Mouse (Mus musculus) hindbrain, embryonic 10.5 days (tissue): Measurements from ENCODE around the gene Mpzl1. TPM values are rescaled to one million over a fixed set of nuclear protein-coding genes. Genes with fewer than 3 reads are reported as not detected.

ENCODE experiments used
- DNase-seq: peaks from one replicate; pipeline ENCODE4 v3.0.0-alpha.2; 2017; ENCODE audit warnings: low spot score
- H3K27ac ChIP-seq: fragments of 300-500 bp; sonication (generic); 2 replicates; pipeline ENCODE4 v1.5.1; 2016; ENCODE audit warnings: mild to moderate bottlenecking, moderate library complexity
- H3K27me3 ChIP-seq: fragments of 300-500 bp; sonication (generic); 2 replicates; pipeline ENCODE4 v1.6.1; 2016; ENCODE audit warnings: mild to moderate bottlenecking; ENCODE audit not compliant: poor library complexity, insufficient read depth, severe bottlenecking
- H3K36me3 ChIP-seq: fragments of 300-500 bp; sonication (generic); 2 replicates; pipeline ENCODE4 v1.6.1; 2016; ENCODE audit warnings: mild to moderate bottlenecking, moderate library complexity
- H3K4me1 ChIP-seq: fragments of 300-500 bp; sonication (generic); replicated peaks from 2 replicates; pipeline ENCODE4 v1.6.1; 2016; ENCODE audit warnings: mild to moderate bottlenecking
- H3K4me3 ChIP-seq: fragments of 300-500 bp; sonication (generic); 2 replicates; pipeline ENCODE4 v1.5.1; 2016; ENCODE audit warnings: mild to moderate bottlenecking, moderate library complexity
- H3K9me3 ChIP-seq: fragments of 300-500 bp; sonication (generic); 2 replicates; pipeline ENCODE4 v1.6.1; 2016; ENCODE audit warnings: mild to moderate bottlenecking, moderate library complexity
- WGBS: fragments of 180-500 bp; shearing (Covaris S2); methylation state at CpG from one replicate; pipeline ENCODE4 v1.1.7; 2016; 5-methylcytosine and 5-hydroxymethylcytosine counted together
- polyA plus RNA-seq: library from polyadenylated mRNA; unstranded; fragments of >200 nt; fragmentation: Nextera tagmentation; extraction: Ambion mirVana; gene quantifications from 2 replicates; pipeline ENCODE4 v1.2.1, GENCODE M21; 2016

Mpzl1 gene
- polyA plus RNA-seq, 1 experiment from 2014 or later: 119 TPM

DNA sequence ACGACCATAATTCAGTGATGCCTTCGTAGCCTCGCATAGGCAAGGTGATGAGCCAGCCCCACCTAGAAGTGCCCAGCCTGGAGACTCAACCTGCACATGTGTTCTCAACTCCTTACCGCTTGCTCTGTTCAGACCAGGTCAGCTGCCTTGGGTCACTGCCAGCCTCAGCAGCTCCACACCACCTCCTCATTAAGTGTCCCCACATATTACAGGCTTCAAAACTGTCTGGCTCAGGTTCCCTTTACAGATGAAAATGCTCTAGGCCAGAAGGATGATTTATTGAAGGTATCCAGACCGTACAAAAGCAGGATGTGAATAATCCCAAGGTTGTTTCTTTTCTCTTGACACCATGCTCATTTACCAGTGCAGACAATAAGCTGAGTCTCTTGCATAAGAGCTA lies 8.4 kb downstream of the Mpzl1 start:
- H3K9me3 ChIP-seq: no peaks in the 10 kb centered on the region
- H3K4me3 ChIP-seq: no peak overlapping the region
- 95% methylated on average over 5 of the region's 5 CpGs for WGBS
- H3K4me1 ChIP-seq: peaks cover 18% of the 10 kb centered on the region
- peaks cover 21% of the 10 kb centered on the region for H3K36me3 ChIP-seq
- H3K27ac ChIP-seq: no peak overlapping the region
- no peak for DNase-seq
- H3K27me3 ChIP-seq: no peaks in the 10 kb centered on the region

DNA sequence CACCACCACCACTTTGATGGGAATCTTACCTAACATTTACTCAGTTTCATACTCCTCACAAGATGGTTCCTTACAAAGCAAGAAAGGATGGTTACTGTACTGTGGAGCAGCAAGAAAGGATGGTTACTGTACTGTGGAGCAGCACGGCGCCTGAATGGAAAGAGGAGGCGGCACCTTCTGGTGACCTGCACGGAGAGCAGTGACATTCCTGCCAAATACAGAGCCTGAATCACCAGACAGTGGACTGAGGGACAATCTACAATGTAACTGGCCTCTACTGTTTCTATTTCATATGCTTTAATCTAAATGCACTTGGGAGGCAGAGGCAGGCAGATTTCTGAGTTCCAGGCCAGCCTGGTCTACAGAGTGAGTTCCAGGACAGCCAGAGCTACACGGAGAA lies 9.3 kb downstream of the Mpzl1 start:
- no peak for DNase-seq
- 90% methylated on average over 5 of the region's 5 CpGs for WGBS
- Histone ChIP-seq H3K27ac (no peak overlapping the region), H3K27me3 (no peaks in the 10 kb centered on the region), H3K4me1 (peaks cover 13% of the 10 kb centered on the region), H3K4me3 (no peak overlapping the region), H3K9me3 (no peaks in the 10 kb centered on the region), H3K36me3 (peaks cover 27% of the 10 kb centered on the region)

DNA sequence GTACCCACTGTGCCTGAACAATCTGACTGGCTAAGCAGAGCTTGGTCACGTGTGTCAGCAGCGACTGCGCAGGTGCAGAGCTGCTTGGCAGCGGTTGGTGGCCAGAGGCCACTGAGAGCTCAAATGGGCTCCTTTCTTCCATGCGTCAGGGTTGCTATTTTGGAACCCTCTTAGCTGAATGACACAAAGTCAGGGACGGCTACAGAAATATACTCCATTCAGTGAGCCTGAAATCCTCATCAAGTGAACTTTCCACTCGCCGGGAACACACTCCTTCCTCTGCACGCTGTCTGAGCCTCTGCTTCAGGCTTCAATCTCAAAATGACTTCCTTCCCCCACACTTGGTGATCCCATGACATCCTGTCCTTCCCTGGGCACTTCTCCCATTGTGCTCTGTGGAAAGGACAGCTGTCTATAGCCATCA lies 16.1 kb downstream of the Mpzl1 start:
- DNase-seq: no peak
- peaks cover 5% of the 10 kb centered on the region; the same call in 1 of the 2 replicates for H3K9me3 ChIP-seq
- H3K27me3 ChIP-seq: no peaks in the 10 kb centered on the region
- H3K36me3 ChIP-seq: peaks cover 47% of the 10 kb centered on the region
- 69% methylated on average over 9 of the region's 9 CpGs for WGBS
- no peak overlapping the region for H3K4me3 ChIP-seq
- H3K4me1 ChIP-seq: peaks cover 30% of the 10 kb centered on the region
- peak overlapping the region; percentile 72; the same call in 1 of the 2 replicates for H3K27ac ChIP-seq

DNA sequence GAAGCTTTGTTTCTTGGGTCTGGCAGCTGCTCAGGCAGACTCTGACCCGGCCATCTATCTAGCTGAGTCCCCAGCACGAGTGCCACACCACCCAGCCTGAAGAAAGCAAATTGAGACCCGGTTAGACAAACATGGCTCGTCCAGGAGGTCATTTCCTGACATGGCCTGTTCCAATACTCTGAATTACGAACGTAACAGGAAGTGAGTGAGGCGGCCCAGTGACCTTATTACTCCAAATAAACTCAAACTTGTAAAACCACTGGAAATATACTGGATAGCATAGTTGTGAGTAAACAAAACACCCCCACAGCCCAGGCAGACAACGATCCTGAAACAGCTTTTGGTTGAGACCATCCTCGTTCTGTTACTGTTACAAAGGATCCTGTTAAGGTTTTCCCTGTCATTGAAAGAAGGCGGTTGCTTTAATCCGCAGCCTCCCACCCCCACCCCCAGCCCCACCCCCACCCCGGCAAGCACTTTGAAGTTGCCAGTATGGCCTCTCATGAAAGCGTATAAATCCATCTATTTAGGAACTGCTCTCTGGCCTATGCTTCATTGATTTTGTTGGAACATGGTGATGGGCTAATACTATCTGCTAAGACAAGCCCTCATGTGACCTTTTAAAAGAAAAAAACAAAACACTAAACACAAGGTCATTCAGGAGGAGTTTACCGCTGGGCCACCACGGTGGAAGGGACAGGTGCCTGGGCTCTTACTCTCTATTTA lies 17.0 kb downstream of the Mpzl1 start:
- no peaks in the 10 kb centered on the region for H3K27me3 ChIP-seq
- WGBS: 27% methylated on average over 15 of the region's 15 CpGs
- peak overlapping the region; percentile 72 for H3K27ac ChIP-seq
- peak; percentile 31 for DNase-seq
- H3K4me3 ChIP-seq: 0 out of 2 replicates have a peak overlapping the region, but pooled peaks have one; percentile 16
- peaks cover 40% of the 10 kb centered on the region for H3K36me3 ChIP-seq
- peaks cover 34% of the 10 kb centered on the region for H3K4me1 ChIP-seq
- peaks cover 5% of the 10 kb centered on the region; the same call in 1 of the 2 replicates for H3K9me3 ChIP-seq

DNA sequence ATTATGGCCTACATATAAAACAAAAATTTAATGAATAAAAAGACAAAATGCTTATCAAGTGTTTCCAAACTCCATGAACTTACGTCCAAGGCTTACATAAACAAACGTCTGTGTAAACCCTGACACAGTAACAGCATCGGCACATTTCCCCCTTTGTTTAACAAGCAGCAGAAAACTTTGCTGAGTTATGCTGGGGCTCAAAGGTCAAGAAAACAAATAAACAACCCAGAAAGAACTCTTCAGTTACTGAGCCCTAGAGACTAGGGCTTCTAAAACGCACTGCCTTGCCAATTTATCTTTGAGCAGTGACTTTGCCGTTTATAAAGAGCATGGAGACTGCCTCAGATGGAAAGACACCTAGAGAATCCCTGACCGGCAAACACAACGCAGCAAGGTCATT lies 17.7 kb downstream of the Mpzl1 start:
- H3K27me3 ChIP-seq: no peaks in the 10 kb centered on the region
- H3K9me3 ChIP-seq: peaks cover 5% of the 10 kb centered on the region; the same call in 1 of the 2 replicates
- peaks cover 37% of the 10 kb centered on the region for H3K36me3 ChIP-seq
- peak overlapping the region; percentile 72 for H3K27ac ChIP-seq
- 48% methylated on average over 7 of the region's 7 CpGs for WGBS
- H3K4me1 ChIP-seq: peaks cover 34% of the 10 kb centered on the region
- no peak for DNase-seq
- H3K4me3 ChIP-seq: no peak overlapping the region

DNA sequence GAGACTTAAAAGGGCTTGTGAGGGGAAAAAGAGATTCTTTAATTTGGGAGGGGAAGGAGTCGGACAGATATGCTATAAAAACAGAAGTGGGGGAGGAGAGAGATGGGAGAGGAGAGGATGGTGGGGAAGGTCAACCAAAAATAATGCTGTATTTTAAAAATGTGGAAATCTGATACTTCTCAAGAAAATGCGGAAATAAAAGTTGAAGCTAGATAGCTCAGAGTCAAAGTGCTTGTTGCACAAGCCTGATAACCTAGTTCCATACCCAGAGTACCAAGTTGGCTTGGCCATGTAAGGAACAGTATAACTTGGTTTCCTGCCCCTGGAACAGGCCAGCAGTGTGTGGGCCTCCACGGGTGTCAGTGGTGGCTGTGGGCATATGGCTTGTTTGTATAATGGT lies 19.5 kb downstream of the Mpzl1 start:
- WGBS: 95% methylated on average over 3 of the region's 3 CpGs
- H3K27me3 ChIP-seq: no peaks in the 10 kb centered on the region
- DNase-seq: no peak
- peaks cover 31% of the 10 kb centered on the region for H3K36me3 ChIP-seq
- H3K4me3 ChIP-seq: no peak overlapping the region
- H3K27ac ChIP-seq: no peak overlapping the region
- H3K9me3 ChIP-seq: peaks cover 5% of the 10 kb centered on the region; the same call in 1 of the 2 replicates
- H3K4me1 ChIP-seq: peaks cover 50% of the 10 kb centered on the region

DNA sequence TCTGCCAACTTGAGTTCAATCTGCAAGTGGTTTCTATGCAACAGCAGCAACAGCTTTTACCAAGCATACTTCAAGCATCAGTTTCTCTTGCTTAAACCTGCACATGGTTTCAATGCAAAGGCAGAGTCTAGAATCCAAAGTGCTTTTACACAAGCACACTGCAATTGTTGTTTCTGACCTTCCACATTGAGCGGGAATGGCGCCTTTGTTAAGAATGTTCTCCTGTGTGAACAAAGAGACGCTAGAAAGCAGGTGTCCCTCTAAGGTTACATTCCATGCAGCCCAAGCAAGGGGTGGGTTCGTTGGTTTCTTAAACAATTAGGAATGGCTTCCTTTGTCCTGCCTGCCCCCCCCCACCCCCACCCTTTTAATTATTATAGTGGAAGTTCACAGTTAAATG lies 20.4 kb downstream of the Mpzl1 start:
- Histone ChIP-seq H3K27me3 (no peaks in the 10 kb centered on the region), H3K4me1 (peaks cover 51% of the 10 kb centered on the region), H3K4me3 (no peak overlapping the region), H3K36me3 (peaks cover 31% of the 10 kb centered on the region), H3K27ac (no peak overlapping the region), H3K9me3 (peaks cover 5% of the 10 kb centered on the region; the same call in 1 of the 2 replicates)
- DNase-seq: no peak
- 85% methylated on average over 4 of the region's 4 CpGs for WGBS

DNA sequence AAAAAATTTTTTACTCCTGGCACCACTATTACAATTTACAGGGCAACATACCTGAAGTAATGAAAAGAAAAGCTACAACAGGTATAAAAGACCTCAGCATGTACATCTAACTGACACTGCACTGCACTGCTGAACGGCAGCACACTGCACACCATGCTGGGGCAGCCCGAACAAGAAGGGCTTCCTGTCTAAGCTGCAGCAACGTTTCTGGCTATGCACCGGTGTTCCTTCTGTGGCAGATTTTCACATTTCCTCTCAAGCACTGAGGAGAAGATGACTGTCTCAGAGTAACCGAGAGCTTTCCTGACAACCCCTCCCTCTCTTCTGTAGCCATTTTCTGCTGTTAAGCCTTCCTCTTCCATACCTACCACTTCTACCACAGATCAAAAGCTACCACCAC lies 21.6 kb downstream of the Mpzl1 start:
- WGBS: 77% methylated on average over 5 of the region's 5 CpGs
- peaks cover 39% of the 10 kb centered on the region for H3K36me3 ChIP-seq
- no peak overlapping the region for H3K4me3 ChIP-seq
- peaks cover 41% of the 10 kb centered on the region for H3K4me1 ChIP-seq
- no peaks in the 10 kb centered on the region for H3K27me3 ChIP-seq
- peaks cover 5% of the 10 kb centered on the region; the same call in 1 of the 2 replicates for H3K9me3 ChIP-seq
- DNase-seq: no peak
- H3K27ac ChIP-seq: no peak overlapping the region

DNA sequence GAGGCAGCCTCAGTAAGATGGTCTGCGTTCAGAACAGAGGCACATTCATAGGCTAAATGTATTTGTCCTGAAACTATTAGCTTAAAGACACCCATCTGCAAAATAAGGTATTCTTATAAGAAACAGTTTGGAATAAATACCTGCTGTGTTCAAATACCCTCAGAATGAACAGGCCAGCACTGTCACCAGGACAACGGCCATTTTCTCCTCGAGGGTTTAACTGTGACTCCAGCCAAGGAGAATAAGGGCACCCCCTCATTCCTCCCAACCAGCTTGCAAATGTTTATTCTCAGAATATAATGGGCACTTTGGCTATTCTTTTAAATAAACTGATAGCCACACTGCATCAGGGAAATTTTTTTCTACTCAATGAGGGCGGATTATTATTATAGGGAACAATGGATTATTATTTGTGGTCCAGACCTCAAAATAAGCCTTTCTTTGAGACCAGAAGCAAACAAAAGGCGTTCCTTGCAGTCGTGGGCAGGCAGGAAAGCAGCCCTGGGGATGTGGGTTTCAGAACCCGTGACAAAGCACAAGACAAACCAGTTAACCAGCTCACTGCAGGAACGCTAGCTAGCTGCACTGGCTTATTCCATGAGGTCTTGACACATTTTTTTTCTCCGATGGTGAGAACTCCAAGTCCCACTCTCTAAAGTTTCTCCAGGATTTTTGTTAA lies 23.9 kb downstream of the Mpzl1 start:
- no peaks in the 10 kb centered on the region for H3K27me3 ChIP-seq
- H3K4me3 ChIP-seq: no peak overlapping the region
- H3K27ac ChIP-seq: peak overlapping the region; percentile 79
- H3K9me3 ChIP-seq: peaks cover 5% of the 10 kb centered on the region; the same call in 1 of the 2 replicates
- 35% methylated on average over 9 of the region's 9 CpGs for WGBS
- H3K36me3 ChIP-seq: peaks cover 51% of the 10 kb centered on the region
- no peak for DNase-seq
- H3K4me1 ChIP-seq: peaks cover 30% of the 10 kb centered on the region

DNA sequence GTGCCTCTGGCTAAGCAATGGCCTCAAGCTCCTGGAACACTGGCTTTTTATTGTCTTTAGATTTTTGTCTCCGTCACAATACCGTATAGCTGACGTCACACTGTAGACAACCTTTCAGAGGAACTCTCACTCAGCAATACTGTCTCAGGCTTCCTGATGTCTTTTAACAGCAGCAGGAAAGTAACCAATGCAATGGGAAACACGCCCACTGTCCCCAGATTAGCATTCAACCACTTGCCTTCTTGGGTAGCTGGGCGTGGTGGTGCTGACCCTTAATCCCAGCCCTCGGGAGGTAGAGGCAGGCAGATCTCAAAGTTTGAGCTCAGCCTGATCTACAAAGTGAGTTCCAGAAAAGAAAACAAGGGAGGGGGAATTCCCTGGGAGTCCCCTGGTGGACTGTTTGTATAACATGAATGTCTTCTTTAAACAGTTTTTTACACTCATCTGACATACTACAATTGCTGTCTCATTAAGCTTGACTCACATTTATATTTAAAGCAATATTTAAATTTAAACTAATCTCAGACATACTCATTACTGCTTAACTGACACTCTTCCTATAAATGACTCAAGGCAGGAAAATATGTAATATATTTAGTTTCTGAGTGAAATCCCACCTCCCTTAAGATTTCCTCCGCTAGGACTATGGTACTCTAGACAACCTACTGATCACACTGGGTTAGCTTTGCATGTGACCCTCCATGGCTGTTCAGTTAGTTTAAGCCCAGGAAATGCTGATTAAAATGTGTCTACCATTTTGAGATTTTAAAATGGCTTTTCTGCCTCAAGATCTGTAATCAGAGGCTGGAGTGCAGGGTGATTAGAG lies 24.6 kb downstream of the Mpzl1 start:
- peaks cover 51% of the 10 kb centered on the region for H3K36me3 ChIP-seq
- H3K4me3 ChIP-seq: no peak overlapping the region
- WGBS: 61% methylated on average over 7 of the region's 7 CpGs
- DNase-seq: no peak
- peak overlapping the region; percentile 79 for H3K27ac ChIP-seq
- no peaks in the 10 kb centered on the region for H3K27me3 ChIP-seq
- H3K9me3 ChIP-seq: no peaks in the 10 kb centered on the region
- peaks cover 30% of the 10 kb centered on the region for H3K4me1 ChIP-seq

DNA sequence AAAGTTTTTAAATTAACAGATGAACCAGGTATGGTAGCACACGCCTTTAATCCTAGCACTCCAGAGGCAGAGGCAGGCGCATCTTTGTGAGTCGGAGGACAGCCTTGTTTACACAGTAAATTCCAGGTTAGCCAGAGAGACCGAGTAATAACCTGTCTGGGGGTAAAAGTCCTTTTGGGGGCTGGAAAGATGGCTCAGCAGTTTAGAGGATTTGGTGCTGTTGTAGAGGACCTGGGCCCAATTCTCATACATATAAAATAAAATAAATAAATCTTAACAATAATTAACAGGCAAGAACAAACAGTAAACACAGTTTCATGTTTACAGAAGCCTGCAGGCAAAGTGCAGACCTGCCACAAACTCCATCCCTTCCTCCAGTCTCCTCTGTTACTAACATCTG lies 25.4 kb downstream of the Mpzl1 start:
- WGBS: 85% methylated on average over 4 of the region's 4 CpGs
- H3K27me3 ChIP-seq: no peaks in the 10 kb centered on the region
- no peaks in the 10 kb centered on the region for H3K9me3 ChIP-seq
- H3K36me3 ChIP-seq: peaks cover 51% of the 10 kb centered on the region
- no peak overlapping the region for H3K4me3 ChIP-seq
- H3K27ac ChIP-seq: no peak overlapping the region
- H3K4me1 ChIP-seq: peaks cover 30% of the 10 kb centered on the region
- no peak for DNase-seq

DNA sequence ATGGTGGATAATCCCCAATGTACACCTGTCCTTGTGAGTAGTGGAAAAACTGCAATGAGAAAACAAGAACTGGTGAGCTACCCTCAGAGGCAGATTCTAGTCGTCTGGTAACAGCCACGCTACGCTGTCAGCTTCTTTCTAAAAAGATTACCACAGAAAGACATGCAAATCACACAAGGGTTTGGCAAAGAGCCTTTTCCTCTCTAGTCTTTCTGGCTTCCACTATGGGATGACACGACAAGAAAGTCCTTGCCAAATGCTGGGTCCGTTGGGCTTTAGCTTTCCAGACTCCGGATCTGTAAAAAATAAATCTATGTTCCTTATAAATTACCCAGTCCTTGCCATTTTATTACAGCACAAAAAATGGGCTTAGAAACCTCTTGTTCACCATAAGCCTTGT lies 28.6 kb downstream of the Mpzl1 start:
- DNase-seq: no peak
- Histone ChIP-seq H3K4me3 (no peak overlapping the region), H3K27ac (no peak overlapping the region), H3K4me1 (peaks cover 17% of the 10 kb centered on the region), H3K36me3 (peaks cover 78% of the 10 kb centered on the region), H3K27me3 (no peaks in the 10 kb centered on the region), H3K9me3 (no peaks in the 10 kb centered on the region)
- WGBS: 93% methylated on average over 6 of the region's 6 CpGs
